ENCODE assay signal across 8 mouse cellular contexts in genomic region chr6:115853091-115853813, GRCm38 (mm10). TPM values are rescaled to one million over a fixed set of nuclear protein-coding genes. Genes with fewer than 3 reads are reported as not detected.
DNase-seq lines count a peak whose midpoint lies in the region; ATAC-seq lines count a peak whose summit lies in the region.

TSS of gene Mbd4 (minus strand) at chr6:115853371.
TSS of gene Ift122 (plus strand) at chr6:115853470.

- peaks cover 17% of the 10 kb centered on the region; the same call in 1 of the 2 replicates for H3K36me3 ChIP-seq in heart, embryonic 10.5 days
- H3K36me3 ChIP-seq in kidney, embryonic 15.5 days = peaks cover 22% of the 10 kb centered on the region

- no peaks in the 10 kb centered on the region for H3K9me3 ChIP-seq in heart, embryonic 10.5 days
- H3K9me3 ChIP-seq in kidney, embryonic 15.5 days (replicated peaks) = no peaks in the 10 kb centered on the region

- H3K9ac ChIP-seq in kidney, embryonic 15.5 days = peak within 1 kb of the TSS; percentile 61

- under 1% methylated on average over 51 of the region's 51 CpGs for WGBS in heart, embryonic 10.5 days
- under 1% methylated on average over 51 of the region's 51 CpGs for WGBS in kidney, embryonic 15.5 days

- peak; percentile 98 for ATAC-seq in erythroblast, adult 5-6 weeks (replicated peaks; ENCODE audit: low FRiP score, poor library complexity, severe bottlenecking)
- ATAC-seq in kidney, embryonic 15.5 days (replicated peaks; ENCODE audit: low FRiP score) = peak; percentile 98
- peak; percentile 99 for ATAC-seq in monocyte, adult 5-6 weeks (replicated peaks; ENCODE audit: insufficient number of reproducible peaks, low FRiP score, low TSS enrichment, poor library complexity, severe bottlenecking)

- peak within 1 kb of the TSS; percentile 91 for H3K27ac ChIP-seq in heart, embryonic 10.5 days
- H3K27ac ChIP-seq in kidney, embryonic 15.5 days = peak within 1 kb of the TSS; percentile 89

- peak within 1 kb of the TSS; percentile 71 for H3K4me2 ChIP-seq in kidney, embryonic 15.5 days

- peaks cover 36% of the 10 kb centered on the region for H3K4me1 ChIP-seq in heart, embryonic 10.5 days
- H3K4me1 ChIP-seq in kidney, embryonic 15.5 days = peaks cover 21% of the 10 kb centered on the region

- peak within 1 kb of the TSS; percentile 69 for H3K4me3 ChIP-seq in heart, embryonic 10.5 days
- peak within 1 kb of the TSS; percentile 70 for H3K4me3 ChIP-seq in kidney, embryonic 15.5 days (replicated peaks)

- no peaks in the 10 kb centered on the region for H3K27me3 ChIP-seq in heart, embryonic 10.5 days (ENCODE audit: insufficient read depth, poor library complexity, severe bottlenecking)
- H3K27me3 ChIP-seq in kidney, embryonic 15.5 days = no peaks in the 10 kb centered on the region

- DNase-seq in B cell, adult 2 months = peak; percentile 96 to 98
- DNase-seq in brain, adult 2 months (ENCODE audit: low read depth, low spot score) = peak; percentile 99
- peak; percentile 100 for DNase-seq in heart, embryonic 10.5 days (ENCODE audit: low spot score)
- DNase-seq in liver = peak; percentile 99
- DNase-seq in spleen, postnatal 4 days (ENCODE audit: low spot score in 2 of 2) = peak; percentile 96 to 97

RNA-seq across cellular contexts. Expression of gene Mbd4, which starts in this region (rescaled TPM):
- 1.7 and 2.7 TPM in 2 replicates for total RNA-seq in erythroblast, adult 5-6 weeks (2015; ENCODE audit: low replicate concordance)
- total RNA-seq in erythroblast, adult 5-6 weeks (2017; ENCODE audit: low replicate concordance) = 9.9 and 13.4 TPM in 2 replicates
- 15.2 and 22.4 TPM in 2 replicates for polyA plus RNA-seq in heart, embryonic 10.5 days (2016; fragmentation: Nextera tagmentation; extraction: Ambion mirVana)
- 21.3 and 21.7 TPM in 2 replicates for polyA plus RNA-seq in kidney, embryonic 15.5 days (2015; fragmentation: Nextera tagmentation; extraction: Ambion mirVana)
- total RNA-seq in monocyte, adult 5-6 weeks (2017) = 9.7 to 13.3 TPM (median 11.5 TPM) in 3 replicates

RNA-seq across cellular contexts. Expression of gene Ift122, which starts in this region (rescaled TPM):
- 0.42 TPM in 1 of 2 replicates, not detected in the other for total RNA-seq in erythroblast, adult 5-6 weeks (2015; ENCODE audit: low replicate concordance)
- total RNA-seq in erythroblast, adult 5-6 weeks (2017; ENCODE audit: low replicate concordance) = 3.7 TPM in 1 of 2 replicates, not detected in the other
- 27.0 and 31.3 TPM in 2 replicates for polyA plus RNA-seq in heart, embryonic 10.5 days (2016; fragmentation: Nextera tagmentation; extraction: Ambion mirVana)
- 32.0 and 36.9 TPM in 2 replicates for polyA plus RNA-seq in kidney, embryonic 15.5 days (2015; fragmentation: Nextera tagmentation; extraction: Ambion mirVana)
- 1.1 to 1.2 TPM (median 1.1 TPM) in 3 replicates for total RNA-seq in monocyte, adult 5-6 weeks (2017)

Comparison
In these comparisons a context has a peak if more than half of its experiments do, and no peak if none do; other contexts are left out.
1. Peak in every context shown above with its lines: DNase-seq, ATAC-seq, H3K4me3 ChIP-seq and H3K27ac ChIP-seq.